Mouse (Mus musculus) forebrain, embryonic 16.5 days (tissue): ENCODE results near the gene E330009J07Rik. TPM values are rescaled to one million over a fixed set of nuclear protein-coding genes. Genes with fewer than 3 reads are reported as not detected.
A peak's percentile ranks its signal among the peaks of the same experiment; 100 is the strongest.

ENCODE experiments used
- ATAC-seq: fragments of 200-750 bp; cut with Nextera tagmentation; 2 replicates; pipeline ENCODE4 v1.8.0; 2017; ENCODE audit warnings: mild to moderate bottlenecking, moderate library complexity
- H3K27ac ChIP-seq: fragments of 300-500 bp; sonication (generic); 2 replicates; pipeline ENCODE4 v1.5.1; 2014; ENCODE audit warnings: low read length, control low read depth
- H3K27me3 ChIP-seq: fragments of 300-500 bp; sonication (generic); replicated peaks from 2 replicates; pipeline ENCODE4 v1.6.1; 2014; ENCODE audit warnings: low read length; ENCODE audit not compliant: control insufficient read depth, insufficient read depth
- H3K36me3 ChIP-seq: fragments of 300-500 bp; sonication (generic); 2 replicates; pipeline ENCODE4 v1.6.1; 2014; ENCODE audit not compliant: control insufficient read depth, insufficient read depth
- H3K4me1 ChIP-seq: fragments of 300-500 bp; sonication (generic); replicated peaks from 2 replicates; pipeline ENCODE4 v1.6.1; 2014; ENCODE audit warnings: low read length; ENCODE audit not compliant: control insufficient read depth, insufficient read depth
- H3K4me2 ChIP-seq: fragments of 300-500 bp; sonication (generic); 2 replicates; pipeline ENCODE4 v1.6.1; 2014; ENCODE audit warnings: mild to moderate bottlenecking, low read length, control low read depth
- H3K4me3 ChIP-seq: fragments of 300-500 bp; sonication (generic); replicated peaks from 2 replicates; pipeline ENCODE4 v1.5.1; 2014; ENCODE audit warnings: mild to moderate bottlenecking, low read length, control low read depth
- H3K9ac ChIP-seq: fragments of 300-500 bp; sonication (generic); replicated peaks from 2 replicates; pipeline ENCODE4 v1.6.1; 2014; ENCODE audit warnings: low read depth, low read length, control low read depth
- H3K9me3 ChIP-seq: fragments of 300-500 bp; sonication (generic); 2 replicates; pipeline ENCODE4 v1.6.1; 2016; ENCODE audit warnings: low read length; ENCODE audit not compliant: control insufficient read depth
- WGBS: fragments of 180-500 bp; shearing (Covaris S2); extraction: QIAGEN DNeasy Blood & Tissue Kit; methylation state at CpG from one replicate; pipeline ENCODE4 v1.1.7; 2014; 5-methylcytosine and 5-hydroxymethylcytosine counted together
- polyA plus RNA-seq: library from polyadenylated mRNA; unstranded; fragments of >200 nt; fragmentation: Nextera tagmentation; extraction: Ambion mirVana; gene quantifications from 2 replicates; pipeline ENCODE4 v1.2.1, GENCODE M21; 2015

The E330009J07Rik gene
- polyA plus RNA-seq, 1 experiment from 2014 or later, result 43.2 TPM

DNA sequence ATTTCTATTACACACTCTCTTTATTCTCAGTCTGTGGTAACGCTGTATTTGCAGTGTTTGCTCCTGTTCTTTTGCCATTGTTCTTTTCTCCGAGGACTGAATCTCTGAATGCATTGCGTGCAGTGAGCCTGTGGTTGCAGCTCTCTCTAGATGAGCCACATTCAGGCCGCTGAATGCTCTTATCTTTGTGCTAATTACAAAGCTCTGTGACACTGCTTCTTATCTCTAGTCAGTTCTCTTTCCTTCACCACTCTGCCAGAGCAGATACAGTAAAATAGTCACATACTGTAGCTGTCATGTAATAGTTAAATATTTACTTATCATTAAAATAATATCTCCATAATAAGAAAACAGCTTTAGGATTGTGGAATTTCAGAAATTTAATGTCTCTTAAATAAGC, 47.3 kb downstream of the E330009J07Rik start:
- Histone ChIP-seq H3K4me2 (no peak overlapping the region), H3K9me3 (no peaks in the 10 kb centered on the region), H3K4me3 (no peak overlapping the region), H3K9ac (no peak overlapping the region), H3K36me3 (no peaks in the 10 kb centered on the region), H3K27ac (no peak overlapping the region), H3K27me3 (no peaks in the 10 kb centered on the region), H3K4me1 (peaks cover 7% of the 10 kb centered on the region)
- no peak for ATAC-seq
- 66% methylated on average over 4 of the region's 4 CpGs for WGBS

DNA sequence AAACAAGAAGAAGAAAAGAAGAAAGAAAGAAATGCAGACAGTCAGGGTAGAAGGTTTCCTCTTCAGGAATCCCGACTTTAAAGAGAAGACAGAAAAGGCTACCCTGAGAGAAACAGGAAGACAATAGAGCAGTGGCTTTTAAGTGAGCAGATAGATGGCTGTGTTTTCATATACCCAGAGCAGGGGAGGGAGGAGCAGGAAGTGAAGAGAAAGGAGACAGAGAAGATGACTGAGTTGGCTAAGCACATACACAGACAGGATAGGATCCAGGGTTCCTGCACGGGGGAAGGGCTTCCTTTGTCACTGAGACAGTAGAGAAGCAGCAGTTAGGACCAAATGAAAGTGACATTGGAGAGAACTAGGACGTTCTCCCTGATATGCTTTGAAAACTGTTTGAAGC, 50.3 kb downstream of the E330009J07Rik start:
- H3K4me1 ChIP-seq, result no peaks in the 10 kb centered on the region
- WGBS, result 56% methylated on average over 3 of the region's 3 CpGs
- H3K9ac ChIP-seq, result no peak overlapping the region
- H3K4me3 ChIP-seq, result no peak overlapping the region
- no peaks in the 10 kb centered on the region for H3K27me3 ChIP-seq
- ATAC-seq, result no peak
- no peak overlapping the region for H3K27ac ChIP-seq
- no peak overlapping the region for H3K4me2 ChIP-seq
- H3K36me3 ChIP-seq, result peaks cover 4% of the 10 kb centered on the region; the same call in 1 of the 2 replicates
- no peaks in the 10 kb centered on the region for H3K9me3 ChIP-seq

DNA sequence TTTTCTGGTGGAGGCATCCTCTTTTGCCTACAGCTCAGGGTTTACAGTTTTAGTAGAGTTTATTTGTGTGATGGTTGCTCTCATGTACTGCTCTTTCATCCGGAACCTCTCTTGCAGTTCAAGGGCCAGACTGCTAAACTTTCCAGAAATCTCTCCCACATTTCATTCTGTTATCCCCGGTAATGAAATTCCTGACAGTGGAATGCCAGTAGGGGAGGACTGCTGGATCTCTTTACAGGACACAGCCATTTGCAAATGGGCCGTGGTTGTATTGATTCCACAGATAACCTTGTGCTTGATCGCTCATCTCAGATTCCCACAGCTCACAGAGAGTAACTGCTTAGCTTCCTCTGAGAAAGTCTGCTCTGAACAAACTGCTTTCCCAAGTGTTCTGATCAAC, 54.0 kb downstream of the E330009J07Rik start:
- Histone ChIP-seq H3K27ac (no peak overlapping the region), H3K4me1 (no peaks in the 10 kb centered on the region), H3K9ac (no peak overlapping the region), H3K27me3 (no peaks in the 10 kb centered on the region), H3K36me3 (peaks cover 9% of the 10 kb centered on the region), H3K4me2 (no peak overlapping the region), H3K9me3 (no peaks in the 10 kb centered on the region), H3K4me3 (no peak overlapping the region)
- ATAC-seq, result no peak
- WGBS, result 97% methylated on average over 4 of the region's 4 CpGs

DNA sequence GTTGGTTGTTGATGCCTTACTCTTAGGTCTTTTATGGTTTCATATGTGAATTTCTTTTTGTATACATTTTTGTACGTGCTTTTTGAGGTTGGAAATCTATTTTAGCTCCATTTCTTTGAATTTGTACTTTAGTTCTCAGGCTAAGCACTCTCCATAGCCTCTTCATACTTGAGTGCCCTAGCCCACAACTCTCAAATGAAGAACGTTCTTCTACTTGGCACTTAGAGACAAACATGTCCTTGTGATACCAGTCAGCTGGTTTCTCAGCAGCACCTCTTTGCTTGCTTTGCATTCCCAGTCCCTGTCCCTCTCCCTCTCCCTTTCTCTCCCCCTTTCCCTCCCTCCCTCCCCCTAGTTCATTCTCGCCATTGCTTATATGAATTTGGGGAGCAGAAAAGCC, 55.8 kb downstream of the E330009J07Rik start:
- no peaks in the 10 kb centered on the region for H3K4me1 ChIP-seq
- H3K9me3 ChIP-seq, result no peaks in the 10 kb centered on the region
- H3K4me3 ChIP-seq, result no peak overlapping the region
- no peak for ATAC-seq
- no peak overlapping the region for H3K9ac ChIP-seq
- WGBS, result 86% methylated on average over 3 of the region's 3 CpGs
- peaks cover 12% of the 10 kb centered on the region for H3K36me3 ChIP-seq
- H3K4me2 ChIP-seq, result no peak overlapping the region
- H3K27me3 ChIP-seq, result no peaks in the 10 kb centered on the region
- H3K27ac ChIP-seq, result no peak overlapping the region

DNA sequence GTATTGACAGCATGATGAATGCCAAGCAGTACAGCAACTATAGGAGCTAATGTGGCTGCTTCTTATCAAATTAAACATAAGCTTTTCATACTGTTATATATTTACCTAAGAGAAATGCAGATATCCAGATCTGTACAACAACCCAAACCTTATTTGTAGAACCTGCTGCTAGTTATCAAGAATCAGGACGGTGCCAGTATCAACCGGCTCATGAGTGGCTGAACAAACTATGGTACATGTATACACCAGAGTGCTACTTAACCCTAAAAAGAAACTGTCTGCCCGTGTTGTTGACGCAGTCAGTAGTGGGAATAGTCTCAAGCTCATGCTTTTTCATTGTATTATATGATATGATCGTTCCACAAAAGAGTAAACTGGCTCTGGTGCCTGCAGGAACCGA, 64.9 kb downstream of the E330009J07Rik start:
- no peak overlapping the region for H3K27ac ChIP-seq
- ATAC-seq, result 0 out of 2 replicates have a peak, but pooled peaks have one; percentile 15
- no peaks in the 10 kb centered on the region for H3K4me1 ChIP-seq
- no peak overlapping the region for H3K4me3 ChIP-seq
- H3K36me3 ChIP-seq, result 0 out of 2 replicates have a peak, but pooled peaks cover 4% of the 10 kb centered on the region
- no peaks in the 10 kb centered on the region for H3K27me3 ChIP-seq
- no peaks in the 10 kb centered on the region for H3K9me3 ChIP-seq
- WGBS, result 84% methylated on average over 6 of the region's 6 CpGs
- H3K9ac ChIP-seq, result no peak overlapping the region
- H3K4me2 ChIP-seq, result no peak overlapping the region

DNA sequence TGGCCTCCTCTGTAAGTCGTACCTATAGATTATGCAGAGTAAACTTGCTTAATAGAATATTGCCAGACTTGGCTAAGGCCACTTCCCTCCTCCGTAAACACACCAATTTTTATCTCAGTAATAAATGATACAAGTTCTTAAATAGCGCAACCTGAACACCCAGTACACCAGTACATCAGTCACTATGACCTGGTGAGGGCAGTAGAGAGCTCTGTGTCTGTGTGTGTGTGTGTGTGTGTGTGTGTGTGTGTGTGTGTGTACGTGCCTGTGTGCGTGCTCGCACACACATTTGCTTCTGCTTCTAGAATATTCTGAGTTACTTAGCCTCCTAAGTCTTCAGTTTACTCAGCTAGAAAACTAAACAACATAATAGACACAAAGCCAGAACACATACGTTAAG, 82.6 kb downstream of the E330009J07Rik start:
- no peak overlapping the region for H3K27ac ChIP-seq
- no peak for ATAC-seq
- H3K36me3 ChIP-seq, result 0 out of 2 replicates have a peak, but pooled peaks cover 2% of the 10 kb centered on the region
- 96% methylated on average over 7 of the region's 7 CpGs for WGBS
- no peak overlapping the region for H3K9ac ChIP-seq
- H3K9me3 ChIP-seq, result no peaks in the 10 kb centered on the region
- H3K4me1 ChIP-seq, result no peaks in the 10 kb centered on the region
- no peaks in the 10 kb centered on the region for H3K27me3 ChIP-seq
- no peak overlapping the region for H3K4me3 ChIP-seq
- H3K4me2 ChIP-seq, result no peak overlapping the region

Other genes starting within 250 kb of the E330009J07Rik start
- 60.4 and 64.0 TPM in 2 replicates for gene Agk, start 111.0 kb downstream of the E330009J07Rik start, polyA plus RNA-seq
- gene Wee2, start 3.0 kb upstream of the E330009J07Rik start, polyA plus RNA-seq, result 0.10 and 0.55 TPM in 2 replicates
- 129 and 134 TPM in 2 replicates for gene Ssbp1, start 35.2 kb upstream of the E330009J07Rik start, polyA plus RNA-seq
- not detected in 2 replicates for gene Tas2r137, start 55.1 kb upstream of the E330009J07Rik start, polyA plus RNA-seq
- not detected in 2 replicates for gene Tas2r108, start 57.4 kb upstream of the E330009J07Rik start, polyA plus RNA-seq
- gene Prss37, start 83.4 kb upstream of the E330009J07Rik start, polyA plus RNA-seq, result not detected in 2 replicates
- 0.08 and 0.17 TPM in 2 replicates for gene Olfr461, start 118.9 kb upstream of the E330009J07Rik start, polyA plus RNA-seq
- not detected in 2 replicates for gene Olfr460, start 133.4 kb upstream of the E330009J07Rik start, polyA plus RNA-seq
- 0.41 and 0.65 TPM in 2 replicates for gene Clec5a, start 149.7 kb upstream of the E330009J07Rik start, polyA plus RNA-seq
- gene Tas2r138, start 177.2 kb upstream of the E330009J07Rik start, polyA plus RNA-seq, result not detected in 2 replicates
- 0.05 TPM in 1 of 2 replicates, not detected in the other for gene Mgam, start 192.7 kb upstream of the E330009J07Rik start, polyA plus RNA-seq